Mouse (Mus musculus): Measurements from ENCODE around the gene Vps26c.
"Not testable (repeated sequence)": the region's sequence is repeated elsewhere in the genome, so short reads cannot be mapped to it uniquely, and the experiment has no call there.

Vps26c gene

GRCm38 (mm10) chr16:94545781-94546562 lies 19.3 kb upstream of the Vps26c start:
- no peak for DNase-seq (ENCODE audit: low read depth, low spot score)

GRCm38 (mm10) chr16:94544540-94545105 lies 18.0 kb upstream of the Vps26c start:
- no peak for DNase-seq (ENCODE audit: low read depth, low spot score)

- DNase-seq (ENCODE audit: low read depth, low spot score), result no peak
Observed at GRCm38 (mm10) chr16:94542898-94543297, 16.3 kb upstream of the Vps26c start.

GRCm38 (mm10) chr16:94540140-94540539 lies 13.5 kb upstream of the Vps26c start:
- DNase-seq (ENCODE audit: low read depth, low spot score), result no peak

GRCm38 (mm10) chr16:94537159-94537527 lies 10.5 kb upstream of the Vps26c start:
- DNase-seq (ENCODE audit: low read depth, low spot score), result no peak

GRCm38 (mm10) chr16:94536417-94537158 lies 10.0 kb upstream of the Vps26c start:
- no peak for DNase-seq (ENCODE audit: low read depth, low spot score)

- DNase-seq (ENCODE audit: low read depth, low spot score), result no peak
Observed at GRCm38 (mm10) chr16:94535716-94536115, 9.1 kb upstream of the Vps26c start.

GRCm38 (mm10) chr16:94533679-94534078 lies 7.0 kb upstream of the Vps26c start:
- no peak for DNase-seq (ENCODE audit: low read depth, low spot score)

GRCm38 (mm10) chr16:94531268-94531667 lies 4.6 kb upstream of the Vps26c start:
- DNase-seq (ENCODE audit: low read depth, low spot score), result no peak

- no peak for DNase-seq (ENCODE audit: low read depth, low spot score)
Observed at GRCm38 (mm10) chr16:94527546-94527945, 916 bp upstream of the Vps26c start.

GRCm38 (mm10) chr16:94527152-94527534 lies 513 bp upstream of the Vps26c start:
- DNase-seq (ENCODE audit: low read depth, low spot score), result no peak

- DNase-seq (ENCODE audit: low read depth, low spot score), result no peak
Observed at GRCm38 (mm10) chr16:94525955-94526343, 681 bp downstream of the Vps26c start.

- DNase-seq (ENCODE audit: low read depth, low spot score), result no peak
Observed at GRCm38 (mm10) chr16:94524691-94525090, 1.9 kb downstream of the Vps26c start.

- DNase-seq (ENCODE audit: low read depth, low spot score), result no peak
Observed at GRCm38 (mm10) chr16:94523594-94524377, 2.8 kb downstream of the Vps26c start.

GRCm38 (mm10) chr16:94519028-94519427 lies 7.6 kb downstream of the Vps26c start:
- no peak for DNase-seq (ENCODE audit: low read depth, low spot score)

- DNase-seq (ENCODE audit: low read depth, low spot score), result no peak
Observed at GRCm38 (mm10) chr16:94517606-94518005, 9.0 kb downstream of the Vps26c start.

- DNase-seq (ENCODE audit: low read depth, low spot score), result no peak
Observed at GRCm38 (mm10) chr16:94509983-94510382, 16.6 kb downstream of the Vps26c start.

- no peak for DNase-seq (ENCODE audit: low read depth, low spot score)
Observed at GRCm38 (mm10) chr16:94508769-94509168, 17.9 kb downstream of the Vps26c start.

GRCm38 (mm10) chr16:94507071-94507470 lies 19.6 kb downstream of the Vps26c start:
- no peak for DNase-seq (ENCODE audit: low read depth, low spot score)

GRCm38 (mm10) chr16:94504192-94504591 lies 22.4 kb downstream of the Vps26c start:
- DNase-seq (ENCODE audit: low read depth, low spot score), result no peak

- DNase-seq (ENCODE audit: low read depth, low spot score), result no peak
Observed at GRCm38 (mm10) chr16:94497911-94498310, 28.7 kb downstream of the Vps26c start.

GRCm38 (mm10) chr16:94497176-94497575 lies 29.5 kb downstream of the Vps26c start:
- DNase-seq (ENCODE audit: low read depth, low spot score), result not testable (repeated sequence)

Data from retina, adult 2 months (tissue).